Mouse (Mus musculus) olfactory bulb, adult 2 months (tissue): ENCODE measurements around the gene Mycbp. TPM values are rescaled to one million over a fixed set of nuclear protein-coding genes. Genes with fewer than 3 reads are reported as not detected.

ENCODE experiments used
- H3K27ac ChIP-seq: fragments of 200-500 bp; 2 replicates; pipeline ENCODE4 v1.5.1; 2012; ENCODE audit warnings: low read depth, low read length; ENCODE audit not compliant: insufficient read depth
- H3K4me1 ChIP-seq: fragments of 200-500 bp; 2 replicates; pipeline ENCODE4 v1.6.1; 2012; ENCODE audit warnings: low read length; ENCODE audit not compliant: control insufficient read depth, insufficient read depth
- H3K4me3 ChIP-seq: fragments of 200-500 bp; 2 replicates; pipeline ENCODE4 v1.5.1; 2012; ENCODE audit warnings: mild to moderate bottlenecking, low read depth, low read length, moderate library complexity; ENCODE audit not compliant: insufficient read depth
- CTCF ChIP-seq: fragments of 200-500 bp; IDR thresholded peaks from 2 replicates; pipeline ENCODE4 v1.5.1; 2012; ENCODE audit warnings: low read depth, mild to moderate bottlenecking, low read length, moderate library complexity; ENCODE audit not compliant: insufficient read depth
- POLR2A ChIP-seq: fragments of 200-500 bp; IDR thresholded peaks from 2 replicates; pipeline ENCODE4 v1.6.1; 2012; ENCODE audit warnings: mild to moderate bottlenecking, low read depth, low read length, moderate library complexity; ENCODE audit not compliant: insufficient read depth
- WGBS: fragments of 180-500 bp; shearing (Covaris S2); methylation state at CpG from one replicate; pipeline ENCODE4 v1.1.7; 2018; 5-methylcytosine and 5-hydroxymethylcytosine counted together
- polyA plus RNA-seq: library from polyadenylated mRNA; stranded (reverse); fragments of >200 nt; gene quantifications from 2 replicates; pipeline ENCODE4 v1.2.4, GENCODE M21; 2012; ENCODE audit warnings: low replicate concordance; ENCODE audit not compliant: missing spikeins, insufficient read depth, insufficient read length

Gene Mycbp
- polyA plus RNA-seq, 1 experiment = not detected

GRCm38 (mm10) chr4:123903432-123903831 lies 1.2 kb upstream of the Mycbp start:
- Histone ChIP-seq H3K4me1 (no peaks in the 10 kb centered on the region), H3K4me3 (no peak overlapping the region), H3K27ac (no peak overlapping the region)
- WGBS = 68% methylated on average over 3 of the region's 3 CpGs
- no peak for TF ChIP-seq CTCF
- TF ChIP-seq POLR2A = no peak

GRCm38 (mm10) chr4:123905126-123905668 lies 565 bp downstream of the Mycbp start:
- no peaks in the 10 kb centered on the region for H3K4me1 ChIP-seq
- WGBS = under 1% methylated on average over 53 of the region's 53 CpGs
- peak overlapping the region; percentile 77 for H3K4me3 ChIP-seq
- no peak overlapping the region for H3K27ac ChIP-seq
- TF ChIP-seq CTCF = no peak
- TF ChIP-seq POLR2A = no peak

DNA sequence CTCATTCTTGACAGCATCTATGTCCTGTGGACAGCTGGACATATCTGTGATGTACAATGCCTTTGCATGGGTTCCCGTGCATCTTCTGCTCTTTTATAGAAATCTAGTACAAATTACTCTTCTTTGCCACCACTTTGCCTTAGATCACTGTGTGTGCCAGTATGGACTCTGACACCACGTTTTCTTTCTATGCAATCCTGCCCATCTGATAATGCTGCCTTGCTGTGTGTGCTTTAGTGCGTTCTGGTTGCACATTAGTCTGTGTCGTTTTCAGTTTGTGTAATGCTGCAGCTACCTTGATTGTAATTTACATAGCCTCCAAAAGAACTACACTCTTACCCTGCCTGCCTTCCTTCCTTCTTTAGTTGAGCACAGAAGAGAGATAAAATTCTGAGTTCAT lies 6.9 kb downstream of the Mycbp start:
- TF ChIP-seq CTCF (no peak), POLR2A (no peak)
- no peak overlapping the region for H3K27ac ChIP-seq
- no peak overlapping the region for H3K4me3 ChIP-seq
- H3K4me1 ChIP-seq = no peaks in the 10 kb centered on the region
- WGBS = 86% methylated on average over 4 of the region's 4 CpGs

DNA sequence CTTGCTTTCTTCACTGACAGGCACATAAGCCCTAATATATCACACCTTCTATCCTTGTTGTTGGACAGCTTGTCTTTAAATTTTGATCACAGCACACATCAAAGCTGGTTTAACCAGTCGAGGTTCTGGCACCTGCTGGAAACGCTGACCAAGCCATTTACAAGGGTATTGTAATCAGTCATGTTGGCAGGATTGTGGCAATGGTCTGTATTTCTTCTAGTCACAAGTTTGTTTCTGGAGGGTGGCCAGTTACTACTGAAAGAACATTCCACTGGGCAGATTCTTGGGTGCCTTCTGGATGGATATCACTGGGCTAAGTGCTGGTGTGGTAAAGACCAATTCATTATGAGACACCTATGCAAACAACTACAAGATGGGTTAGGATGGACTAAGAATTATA lies 7.8 kb downstream of the Mycbp start:
- H3K27ac ChIP-seq = no peak overlapping the region
- 53% methylated on average over 2 of the region's 2 CpGs for WGBS
- TF ChIP-seq CTCF (no peak), POLR2A (no peak)
- no peak overlapping the region for H3K4me3 ChIP-seq
- no peaks in the 10 kb centered on the region for H3K4me1 ChIP-seq

DNA sequence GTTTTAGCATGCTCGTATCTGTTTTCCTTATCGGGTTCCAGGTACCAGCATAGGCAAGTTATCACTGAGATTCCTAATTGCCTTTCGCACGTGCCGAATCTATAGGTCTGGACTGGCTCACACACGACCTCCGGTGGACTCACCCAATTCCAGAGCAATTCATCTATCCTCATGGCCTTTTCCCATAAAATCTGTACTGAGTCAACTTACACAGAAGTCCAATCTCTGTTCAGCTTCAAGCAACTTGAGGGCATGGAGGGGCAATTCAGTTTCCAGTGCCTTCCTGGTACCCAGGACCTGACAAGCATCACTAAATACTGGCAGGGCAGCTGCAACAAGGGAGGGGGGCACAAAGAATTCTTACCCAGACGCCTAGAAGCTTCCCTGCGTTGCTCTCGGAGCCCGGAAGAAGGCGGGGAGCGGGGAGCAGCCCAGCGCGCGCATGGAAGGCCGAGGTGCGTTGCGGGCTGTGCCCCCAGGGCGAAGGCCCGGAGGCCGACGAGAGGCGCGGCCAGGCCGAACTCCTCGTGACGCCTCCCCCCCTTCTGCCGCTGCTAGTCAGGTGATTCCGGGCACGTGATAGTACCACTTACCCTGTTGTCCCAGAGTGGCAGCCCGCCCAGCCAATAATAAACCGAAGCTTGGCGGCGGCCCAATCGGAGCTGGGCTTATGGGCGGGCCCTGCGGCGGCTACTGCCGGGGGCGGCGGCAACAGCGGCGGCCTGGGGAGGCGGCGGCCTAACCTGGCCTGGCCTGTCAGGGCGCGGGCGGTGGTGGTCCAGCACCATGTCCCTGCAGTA lies 12.3 kb downstream of the Mycbp start, which contains the start of gene Rragc:
TSS of gene Rragc (plus strand) at position 699 of the 800 bp plus-strand sequence.
- Histone ChIP-seq H3K4me1 (peaks cover 2% of the 10 kb centered on the region; the same call in 1 of the 2 replicates), H3K4me3 (peak within 1 kb of the TSS; percentile 91), H3K27ac (peak within 1 kb of the TSS; percentile 79; the same call in 1 of the 2 replicates)
- 1% methylated on average over 49 of the region's 49 CpGs for WGBS
- TF ChIP-seq POLR2A (peak; percentile 81), CTCF (no peak)

DNA sequence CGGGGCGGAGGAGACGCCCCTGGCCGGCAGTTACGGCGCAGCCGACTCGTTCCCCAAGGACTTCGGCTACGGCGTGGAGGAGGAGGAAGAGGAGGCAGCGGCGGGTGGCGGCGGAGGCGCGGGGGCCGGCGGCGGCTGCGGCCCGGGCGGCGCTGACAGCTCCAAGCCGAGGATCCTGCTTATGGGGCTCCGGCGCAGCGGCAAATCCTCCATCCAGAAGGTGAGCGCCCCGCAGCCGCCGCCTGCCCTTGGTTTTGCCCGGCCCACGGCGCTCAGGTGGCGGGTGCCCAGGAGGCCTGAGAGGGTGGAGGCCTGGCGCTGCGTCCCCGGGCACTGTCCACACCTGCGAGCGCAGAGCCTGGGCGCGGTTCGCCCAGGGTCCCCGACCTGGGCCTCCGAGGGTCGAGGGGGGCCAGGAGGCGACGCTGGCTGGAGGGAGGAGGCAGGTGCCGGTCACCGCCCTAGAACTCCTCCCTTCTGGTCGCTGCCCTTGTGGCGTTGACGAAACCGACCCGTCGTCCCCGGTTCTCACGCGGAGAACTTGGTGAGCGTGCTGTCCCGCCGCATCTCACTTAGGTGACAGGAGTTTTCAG lies 13.0 kb downstream of the Mycbp start, which contains the start of gene 4930535I16Rik:
TSS of gene 4930535I16Rik (minus strand) at position 475 of the 593 bp plus-strand sequence.
- TF ChIP-seq CTCF (no peak), POLR2A (no peak)
- WGBS = under 1% methylated on average over 63 of the region's 63 CpGs
- H3K27ac ChIP-seq = peak within 1 kb of the TSS; percentile 79; the same call in 1 of the 2 replicates
- H3K4me1 ChIP-seq = peaks cover 2% of the 10 kb centered on the region; the same call in 1 of the 2 replicates
- peak within 1 kb of the TSS; percentile 91 for H3K4me3 ChIP-seq

- TF ChIP-seq POLR2A (no peak), CTCF (no peak)
- no peak overlapping the region for H3K27ac ChIP-seq
- no peak overlapping the region for H3K4me3 ChIP-seq
- WGBS = 64% methylated on average over 2 of the region's 2 CpGs
- H3K4me1 ChIP-seq = peaks cover 2% of the 10 kb centered on the region; the same call in 1 of the 2 replicates
Observed at GRCm38 (mm10) chr4:123918851-123919250, 14.2 kb downstream of the Mycbp start.

DNA sequence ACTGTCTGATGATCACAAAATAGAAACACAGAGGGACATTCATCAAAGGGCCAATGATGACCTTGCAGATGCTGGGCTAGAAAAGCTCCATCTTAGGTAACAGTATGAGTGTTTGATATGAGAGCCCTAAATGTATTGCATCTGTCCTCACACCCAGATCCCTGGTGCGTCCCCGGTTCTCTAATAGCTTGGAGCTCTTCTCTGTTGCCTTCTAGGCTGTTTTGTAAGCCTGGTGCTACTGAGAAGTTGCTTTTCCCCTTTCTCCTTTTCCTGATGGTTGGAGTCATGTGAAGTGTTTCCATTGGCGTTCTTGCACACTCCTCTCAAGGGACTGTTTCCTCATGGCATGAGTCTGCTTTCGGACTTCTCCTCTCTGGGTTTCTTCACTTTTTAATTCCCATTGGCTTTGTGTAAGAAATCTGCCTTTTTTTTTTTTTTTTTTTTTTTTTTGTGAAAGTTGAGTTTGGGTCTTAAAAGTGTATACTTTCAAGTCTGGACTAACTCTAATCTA lies 16.5 kb downstream of the Mycbp start:
- Histone ChIP-seq H3K27ac (no peak overlapping the region), H3K4me3 (no peak overlapping the region), H3K4me1 (peaks cover 2% of the 10 kb centered on the region; the same call in 1 of the 2 replicates)
- WGBS = 97% methylated on average over 4 of the region's 4 CpGs
- TF ChIP-seq CTCF = no peak
- TF ChIP-seq POLR2A = no peak
